Comparison of ENCODE assay signal across 8 mouse cellular contexts in the genomic region with DNA sequence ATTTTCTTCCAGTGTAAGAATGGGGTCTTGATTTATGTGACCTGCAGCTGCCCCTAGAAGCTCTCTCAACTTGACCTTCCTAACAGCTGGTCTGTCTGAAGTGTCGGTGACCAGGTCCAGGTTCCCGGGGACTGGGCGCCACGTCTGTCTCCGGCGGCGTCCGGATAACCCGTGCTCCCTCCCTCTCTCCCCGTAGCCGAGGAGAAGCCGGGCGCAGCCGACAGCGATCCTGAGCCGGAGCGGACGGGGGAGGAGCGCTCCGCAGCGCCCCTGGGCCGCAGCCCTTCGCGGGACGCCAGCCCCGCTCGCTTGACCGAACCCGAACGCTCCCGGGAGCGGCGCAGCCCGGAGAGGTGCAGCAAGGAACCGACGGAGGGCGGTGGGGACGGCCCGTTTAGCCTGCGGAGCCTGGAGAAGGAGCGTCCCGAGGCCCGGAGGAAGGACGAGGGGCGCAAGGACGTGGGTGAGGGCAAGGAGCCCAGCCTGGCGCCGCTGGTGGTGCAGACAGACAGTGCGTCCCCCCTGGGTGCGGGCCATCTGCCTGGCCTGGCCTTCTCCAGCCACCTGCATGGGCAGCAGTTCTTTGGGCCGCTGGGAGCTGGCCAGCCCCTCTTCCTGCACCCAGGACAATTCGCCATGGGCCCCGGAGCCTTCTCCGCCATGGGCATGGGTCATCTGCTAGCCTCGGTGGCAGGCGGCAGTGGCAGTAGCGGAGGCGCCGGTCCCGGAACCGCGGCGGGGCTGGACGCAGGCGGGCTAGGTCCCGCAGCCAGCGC. TPM values are rescaled to one million over a fixed set of nuclear protein-coding genes. Genes with fewer than 3 reads are reported as not detected.
DNase-seq lines count a peak whose midpoint lies in the region; ATAC-seq and TF ChIP-seq lines count a peak whose summit lies in the region.

No protein-coding gene starts in this region.

- H3K9ac ChIP-seq in lung, embryonic 14.5 days = peak overlapping the region; percentile 99
- peak overlapping the region; percentile 80 for H3K9ac ChIP-seq in embryonic facial prominence, embryonic 15.5 days
- peak overlapping the region; percentile 58 for H3K9ac ChIP-seq in intestine, embryonic 16.5 days (ENCODE audit: low read depth, low read length)

- H3K4me2 ChIP-seq in lung, embryonic 14.5 days = peak overlapping the region; percentile 93
- peak overlapping the region; percentile 81 for H3K4me2 ChIP-seq in embryonic facial prominence, embryonic 15.5 days (replicated peaks)
- H3K4me2 ChIP-seq in intestine, embryonic 16.5 days (ENCODE audit: low read depth, low read length) = peak overlapping the region; percentile 55

- H3K4me3 ChIP-seq in lung, embryonic 14.5 days (ENCODE audit: low read depth, low read length) = peak overlapping the region; percentile 80
- H3K4me3 ChIP-seq in embryonic facial prominence, embryonic 15.5 days (replicated peaks) = peak overlapping the region; percentile 67
- H3K4me3 ChIP-seq in intestine, embryonic 16.5 days (ENCODE audit: low read length) = peak overlapping the region; percentile 42

- ATAC-seq in lung, embryonic 14.5 days (ENCODE audit: insufficient read depth) = no peak
- ATAC-seq in embryonic facial prominence, embryonic 15.5 days (ENCODE audit: insufficient number of reproducible peaks, low FRiP score, low TSS enrichment, low read depth) = no peak
- ATAC-seq in intestine, embryonic 16.5 days = no peak
- ATAC-seq in erythroid progenitor cell, adult 5-6 weeks (replicated peaks; ENCODE audit: low FRiP score, poor library complexity, severe bottlenecking) = no peak

- peaks cover 70% of the 10 kb centered on the region for H3K27me3 ChIP-seq in lung, embryonic 14.5 days (ENCODE audit: insufficient read depth, low read length)
- H3K27me3 ChIP-seq in embryonic facial prominence, embryonic 15.5 days = peaks cover 60% of the 10 kb centered on the region
- H3K27me3 ChIP-seq in intestine, embryonic 16.5 days (replicated peaks; ENCODE audit: control insufficient read depth, insufficient read depth, low read length) = peaks cover 77% of the 10 kb centered on the region

- peaks cover 91% of the 10 kb centered on the region for H3K36me3 ChIP-seq in lung, embryonic 14.5 days (ENCODE audit: insufficient read depth)
- H3K36me3 ChIP-seq in embryonic facial prominence, embryonic 15.5 days = no peaks in the 10 kb centered on the region
- H3K36me3 ChIP-seq in intestine, embryonic 16.5 days (ENCODE audit: control insufficient read depth, insufficient read depth, low read length) = no peaks in the 10 kb centered on the region

- peak overlapping the region; percentile 99 for H3K27ac ChIP-seq in lung, embryonic 14.5 days (ENCODE audit: low read depth)
- peak overlapping the region; percentile 89 for H3K27ac ChIP-seq in embryonic facial prominence, embryonic 15.5 days (replicated peaks)
- H3K27ac ChIP-seq in intestine, embryonic 16.5 days (ENCODE audit: low read length) = no peak overlapping the region

- H3K4me1 ChIP-seq in lung, embryonic 14.5 days (ENCODE audit: insufficient read depth) = peaks cover 4% of the 10 kb centered on the region; the same call in 1 of the 2 replicates
- H3K4me1 ChIP-seq in embryonic facial prominence, embryonic 15.5 days = peaks cover 62% of the 10 kb centered on the region
- H3K4me1 ChIP-seq in intestine, embryonic 16.5 days (ENCODE audit: control insufficient read depth, insufficient read depth, low read length) = peaks cover 23% of the 10 kb centered on the region

- 1% methylated on average over 66 of the region's 67 CpGs for WGBS in lung, embryonic 14.5 days
- 2% methylated on average over 66 of the region's 67 CpGs for WGBS in embryonic facial prominence, embryonic 15.5 days
- 9% methylated on average over 65 of the region's 67 CpGs for WGBS in intestine, embryonic 16.5 days

- DNase-seq in lung, embryonic 14.5 days = peak; percentile 69
- DNase-seq in lung, postnatal 25 days (ENCODE audit: low spot score) = no peak
- DNase-seq in neural tube, embryonic 10.5 days (ENCODE audit: extremely low spot score, low spot score) = peak; percentile 75
- no peak for DNase-seq in spleen, adult 12 weeks (ENCODE audit: low spot score)
- DNase-seq in left cerebral cortex, adult 8-10 months (ENCODE audit: low spot score in 2 of 2) = no peak

- no peak for TF ChIP-seq CTCF in lung, embryonic 14.5 days (IDR thresholded peaks at IDR 0.05; ENCODE audit: low read depth)

- no peaks in the 10 kb centered on the region for H3K9me3 ChIP-seq in lung, embryonic 14.5 days (ENCODE audit: low read depth, low read length)
- H3K9me3 ChIP-seq in embryonic facial prominence, embryonic 15.5 days (replicated peaks) = no peaks in the 10 kb centered on the region
- H3K9me3 ChIP-seq in intestine, embryonic 16.5 days (ENCODE audit: control insufficient read depth, low read length) = no peaks in the 10 kb centered on the region

RNA-seq across cellular contexts. Expression of a gene that starts 5.5 kb away (rescaled TPM):
- polyA plus RNA-seq in lung, embryonic 14.5 days (2014; fragmentation: Nextera tagmentation; extraction: Ambion mirVana) = 61.4 and 67.5 TPM in 2 replicates
- polyA plus RNA-seq in embryonic facial prominence, embryonic 15.5 days (2015; fragmentation: Nextera tagmentation; extraction: Ambion mirVana) = 8.0 and 8.1 TPM in 2 replicates
- polyA plus RNA-seq in intestine, embryonic 16.5 days (2015; fragmentation: Nextera tagmentation; extraction: Ambion mirVana) = 1.7 and 2.2 TPM in 2 replicates
- 1 to 10 TPM; 1.8 to 2.3 (median 2.0) TPM for total RNA-seq in left cerebral cortex, adult 8-10 months (2022)
- 1.1 TPM in 1 of 2 replicates, not detected in the other for total RNA-seq in erythroid progenitor cell, adult 5-6 weeks (2015; ENCODE audit: low replicate concordance)
- total RNA-seq in erythroid progenitor cell, adult 5-6 weeks (2017; ENCODE audit: low replicate concordance) = 1.4 TPM in 1 of 2 replicates, not detected in the other

RNA-seq across cellular contexts. Expression of a gene that starts 12.3 kb away (rescaled TPM):
- polyA plus RNA-seq in lung, embryonic 14.5 days (2014; fragmentation: Nextera tagmentation; extraction: Ambion mirVana) = not detected in 2 replicates
- polyA plus RNA-seq in embryonic facial prominence, embryonic 15.5 days (2015; fragmentation: Nextera tagmentation; extraction: Ambion mirVana) = 0.31 TPM in 1 of 2 replicates, not detected in the other
- polyA plus RNA-seq in intestine, embryonic 16.5 days (2015; fragmentation: Nextera tagmentation; extraction: Ambion mirVana) = not detected in 2 replicates
- total RNA-seq in left cerebral cortex, adult 8-10 months (2022) = not detected
- not detected in 2 replicates for total RNA-seq in erythroid progenitor cell, adult 5-6 weeks (2015; ENCODE audit: low replicate concordance)
- not detected in 2 replicates for total RNA-seq in erythroid progenitor cell, adult 5-6 weeks (2017; ENCODE audit: low replicate concordance)

RNA-seq across cellular contexts. Expression of a gene that starts 48.4 kb away (rescaled TPM):
- polyA plus RNA-seq in lung, embryonic 14.5 days (2014; fragmentation: Nextera tagmentation; extraction: Ambion mirVana) = 67.9 and 73.4 TPM in 2 replicates
- 1.8 and 2.1 TPM in 2 replicates for polyA plus RNA-seq in embryonic facial prominence, embryonic 15.5 days (2015; fragmentation: Nextera tagmentation; extraction: Ambion mirVana)
- not detected in 2 replicates for polyA plus RNA-seq in intestine, embryonic 16.5 days (2015; fragmentation: Nextera tagmentation; extraction: Ambion mirVana)
- total RNA-seq in left cerebral cortex, adult 8-10 months (2022) = under 1 TPM in 3 of 4 experiments, not detected in 1; 0.13 to 0.33 (median 0.21) TPM
- total RNA-seq in erythroid progenitor cell, adult 5-6 weeks (2015; ENCODE audit: low replicate concordance) = not detected in 2 replicates
- total RNA-seq in erythroid progenitor cell, adult 5-6 weeks (2017; ENCODE audit: low replicate concordance) = not detected in 2 replicates

Comparison
In these comparisons a context has a peak if more than half of its experiments do, and no peak if none do; other contexts are left out.
1. DNase-seq: peak in lung, embryonic 14.5 days (single experiment) and neural tube, embryonic 10.5 days (single experiment); none in lung, postnatal 25 days (single experiment), spleen, adult 12 weeks (single experiment) and left cerebral cortex, adult 8-10 months (0 of 2).
2. RNA of a gene that starts 48.4 kb away (polyA plus RNA-seq): 67.9 to 73.4 TPM in lung, embryonic 14.5 days; 1.8 to 2.1 TPM in embryonic facial prominence, embryonic 15.5 days and not detected in intestine, embryonic 16.5 days; every median in the first group is over 10 times any median in the second.
3. Peak in every context shown above with its lines, with median percentiles within 50 percentile points of each other: H3K4me2 ChIP-seq, H3K4me3 ChIP-seq and H3K9ac ChIP-seq.